Mouse (Mus musculus): ENCODE results near the gene Olfr301. TPM values are rescaled to one million over a fixed set of nuclear protein-coding genes. Genes with fewer than 3 reads are reported as not detected.

Olfr301 gene
- total RNA-seq (2014; rRNA removed; ENCODE audit: low replicate concordance) (not detected in 2 replicates), polyA plus RNA-seq (2015; fragmentation: Nextera tagmentation; extraction: Ambion mirVana) (not detected in 2 replicates)

- 75% methylated on average over 2 of the region's 2 CpGs for WGBS
- ATAC-seq (ENCODE audit: insufficient read depth, low read depth) (no peak), DNase-seq (ENCODE audit: low spot score) (no peak)
- H3K9me3 ChIP-seq (replicated peaks; ENCODE audit: control insufficient read depth, low read length), result no peaks in the 10 kb centered on the region
- H3K4me3 ChIP-seq (ENCODE audit: low read depth, low read length), result no peak within 1 kb of the TSS
- no peaks in the 10 kb centered on the region for H3K4me1 ChIP-seq (ENCODE audit: control insufficient read depth, insufficient read depth)
- H3K27me3 ChIP-seq (ENCODE audit: control insufficient read depth, insufficient read depth, low read length), result no peaks in the 10 kb centered on the region
- no peak within 1 kb of the TSS for H3K27ac ChIP-seq (ENCODE audit: low read depth)
- TF ChIP-seq CTCF (IDR thresholded peaks at IDR 0.05; ENCODE audit: low read depth) (no peak), EP300 (IDR thresholded peaks at IDR 0.05; ENCODE audit: low read depth) (no peak)
- no peaks in the 10 kb centered on the region for H3K36me3 ChIP-seq (replicated peaks; ENCODE audit: control insufficient read depth, insufficient read depth, low read length)
- H3K9ac ChIP-seq (replicated peaks; ENCODE audit: low read depth, low read length), result no peak within 1 kb of the TSS
- no peak within 1 kb of the TSS for H3K4me2 ChIP-seq (ENCODE audit: low read depth, low read length)
Measured at GRCm38 (mm10) chr7:86403546-86403945, at the start of gene Olfr301. TSS of gene Olfr301 (plus strand) at chr7:86403846.

- no peak within 1 kb of the TSS for H3K9ac ChIP-seq (replicated peaks; ENCODE audit: low read depth, low read length)
- DNase-seq (ENCODE audit: low spot score) (no peak), ATAC-seq (ENCODE audit: insufficient read depth, low read depth) (no peak)
- WGBS, result 71% methylated on average over 1 of the region's 1 CpGs
- H3K4me1 ChIP-seq (ENCODE audit: control insufficient read depth, insufficient read depth), result no peaks in the 10 kb centered on the region
- H3K4me3 ChIP-seq (ENCODE audit: low read depth, low read length), result no peak within 1 kb of the TSS
- H3K4me2 ChIP-seq (ENCODE audit: low read depth, low read length), result no peak within 1 kb of the TSS
- no peak within 1 kb of the TSS for H3K27ac ChIP-seq (ENCODE audit: low read depth)
- no peaks in the 10 kb centered on the region for H3K36me3 ChIP-seq (replicated peaks; ENCODE audit: control insufficient read depth, insufficient read depth, low read length)
- TF ChIP-seq CTCF (IDR thresholded peaks at IDR 0.05; ENCODE audit: low read depth) (no peak), EP300 (IDR thresholded peaks at IDR 0.05; ENCODE audit: low read depth) (no peak)
- H3K27me3 ChIP-seq (ENCODE audit: control insufficient read depth, insufficient read depth, low read length), result no peaks in the 10 kb centered on the region
- no peaks in the 10 kb centered on the region for H3K9me3 ChIP-seq (replicated peaks; ENCODE audit: control insufficient read depth, low read length)
Measured at GRCm38 (mm10) chr7:86366828-86367227, 36.8 kb upstream of the Olfr301 start, which contains the start of gene Olfr305. TSS of gene Olfr305 (minus strand) at chr7:86366928.

- 61% methylated on average over 3 of the region's 3 CpGs for WGBS
- no peaks in the 10 kb centered on the region for H3K27me3 ChIP-seq (ENCODE audit: control insufficient read depth, insufficient read depth, low read length)
- ATAC-seq (ENCODE audit: insufficient read depth, low read depth), result no peak
- H3K4me2 ChIP-seq (ENCODE audit: low read depth, low read length), result no peak overlapping the region
- DNase-seq (ENCODE audit: low spot score), result no peak
- no peaks in the 10 kb centered on the region for H3K36me3 ChIP-seq (replicated peaks; ENCODE audit: control insufficient read depth, insufficient read depth, low read length)
- no peak overlapping the region for H3K9ac ChIP-seq (replicated peaks; ENCODE audit: low read depth, low read length)
- no peak for TF ChIP-seq EP300 (IDR thresholded peaks at IDR 0.05; ENCODE audit: low read depth)
- no peaks in the 10 kb centered on the region for H3K4me1 ChIP-seq (ENCODE audit: control insufficient read depth, insufficient read depth)
- no peak overlapping the region for H3K27ac ChIP-seq (ENCODE audit: low read depth)
- no peak overlapping the region for H3K4me3 ChIP-seq (ENCODE audit: low read depth, low read length)
- no peaks in the 10 kb centered on the region for H3K9me3 ChIP-seq (replicated peaks; ENCODE audit: control insufficient read depth, low read length)
Measured at GRCm38 (mm10) chr7:86385769-86386168, 17.9 kb upstream of the Olfr301 start.

GRCm38 (mm10) chr7:86386558-86386957 lies 17.1 kb upstream of the Olfr301 start, which contains the start of gene Olfr304:
TSS of gene Olfr304 (minus strand) at chr7:86386658.
- Histone ChIP-seq H3K9ac (replicated peaks; ENCODE audit: low read depth, low read length) (no peak within 1 kb of the TSS), H3K9me3 (replicated peaks; ENCODE audit: control insufficient read depth, low read length) (no peaks in the 10 kb centered on the region), H3K27ac (ENCODE audit: low read depth) (no peak within 1 kb of the TSS), H3K4me3 (ENCODE audit: low read depth, low read length) (no peak within 1 kb of the TSS), H3K4me1 (ENCODE audit: control insufficient read depth, insufficient read depth) (no peaks in the 10 kb centered on the region), H3K27me3 (ENCODE audit: control insufficient read depth, insufficient read depth, low read length) (no peaks in the 10 kb centered on the region), H3K36me3 (replicated peaks; ENCODE audit: control insufficient read depth, insufficient read depth, low read length) (no peaks in the 10 kb centered on the region), H3K4me2 (ENCODE audit: low read depth, low read length) (no peak within 1 kb of the TSS)
- no peak for DNase-seq (ENCODE audit: low spot score)
- TF ChIP-seq EP300 (IDR thresholded peaks at IDR 0.05; ENCODE audit: low read depth), result no peak
- no peak for TF ChIP-seq CTCF (IDR thresholded peaks at IDR 0.05; ENCODE audit: low read depth)
- no peak for ATAC-seq (ENCODE audit: insufficient read depth, low read depth)
- 22% methylated on average over 1 of the region's 1 CpGs for WGBS

- no peak within 1 kb of the TSS for H3K9ac ChIP-seq (replicated peaks; ENCODE audit: low read depth, low read length)
- no peaks in the 10 kb centered on the region for H3K36me3 ChIP-seq (replicated peaks; ENCODE audit: control insufficient read depth, insufficient read depth, low read length)
- no peak for ATAC-seq (ENCODE audit: insufficient read depth, low read depth)
- H3K4me3 ChIP-seq (ENCODE audit: low read depth, low read length), result no peak within 1 kb of the TSS
- H3K9me3 ChIP-seq (replicated peaks; ENCODE audit: control insufficient read depth, low read length), result no peaks in the 10 kb centered on the region
- TF ChIP-seq CTCF (IDR thresholded peaks at IDR 0.05; ENCODE audit: low read depth), result no peak
- no peak for TF ChIP-seq EP300 (IDR thresholded peaks at IDR 0.05; ENCODE audit: low read depth)
- H3K4me1 ChIP-seq (ENCODE audit: control insufficient read depth, insufficient read depth), result no peaks in the 10 kb centered on the region
- H3K27ac ChIP-seq (ENCODE audit: low read depth), result no peak within 1 kb of the TSS
- no peak for DNase-seq (ENCODE audit: low spot score)
- H3K4me2 ChIP-seq (ENCODE audit: low read depth, low read length), result no peak within 1 kb of the TSS
- H3K27me3 ChIP-seq (ENCODE audit: control insufficient read depth, insufficient read depth, low read length), result no peaks in the 10 kb centered on the region
Measured at GRCm38 (mm10) chr7:86397689-86398088, 6.0 kb upstream of the Olfr301 start, which contains the start of gene Olfr303. TSS of gene Olfr303 (minus strand) at chr7:86397789.

GRCm38 (mm10) chr7:86459621-86460020 lies 56.0 kb downstream of the Olfr301 start, which contains the start of gene Olfr299:
TSS of gene Olfr299 (plus strand) at chr7:86459921.
- Histone ChIP-seq H3K9ac (replicated peaks; ENCODE audit: low read depth, low read length) (no peak within 1 kb of the TSS), H3K27ac (ENCODE audit: low read depth) (no peak within 1 kb of the TSS), H3K4me2 (ENCODE audit: low read depth, low read length) (no peak within 1 kb of the TSS), H3K4me3 (ENCODE audit: low read depth, low read length) (no peak within 1 kb of the TSS), H3K4me1 (ENCODE audit: control insufficient read depth, insufficient read depth) (no peaks in the 10 kb centered on the region), H3K9me3 (replicated peaks; ENCODE audit: control insufficient read depth, low read length) (no peaks in the 10 kb centered on the region), H3K36me3 (replicated peaks; ENCODE audit: control insufficient read depth, insufficient read depth, low read length) (no peaks in the 10 kb centered on the region), H3K27me3 (ENCODE audit: control insufficient read depth, insufficient read depth, low read length) (no peaks in the 10 kb centered on the region)
- no peak for ATAC-seq (ENCODE audit: insufficient read depth, low read depth)
- WGBS, result 70% methylated on average over 1 of the region's 1 CpGs
- no peak for DNase-seq (ENCODE audit: low spot score)
- no peak for TF ChIP-seq EP300 (IDR thresholded peaks at IDR 0.05; ENCODE audit: low read depth)
- TF ChIP-seq CTCF (IDR thresholded peaks at IDR 0.05; ENCODE audit: low read depth), result no peak

Other genes with a start within 250 kb of the Olfr301 start
- gene Vmn2r75, start 232.1 kb upstream of the Olfr301 start, total RNA-seq (2014; rRNA removed; ENCODE audit: low replicate concordance), result not detected in 2 replicates
- gene Vmn2r75, start 232.1 kb upstream of the Olfr301 start, polyA plus RNA-seq (2015; fragmentation: Nextera tagmentation; extraction: Ambion mirVana), result not detected in 2 replicates
- not detected in 2 replicates for gene Vmn2r76, start 157.5 kb upstream of the Olfr301 start, total RNA-seq (2014; rRNA removed; ENCODE audit: low replicate concordance)
- not detected in 2 replicates for gene Vmn2r76, start 157.5 kb upstream of the Olfr301 start, polyA plus RNA-seq (2015; fragmentation: Nextera tagmentation; extraction: Ambion mirVana)
- not detected in 2 replicates for gene Olfr310, start 126.7 kb upstream of the Olfr301 start, total RNA-seq (2014; rRNA removed; ENCODE audit: low replicate concordance)
- gene Olfr310, start 126.7 kb upstream of the Olfr301 start, polyA plus RNA-seq (2015; fragmentation: Nextera tagmentation; extraction: Ambion mirVana), result not detected in 2 replicates
- not detected in 2 replicates for gene Olfr309, start 90.1 kb upstream of the Olfr301 start, total RNA-seq (2014; rRNA removed; ENCODE audit: low replicate concordance)
- not detected in 2 replicates for gene Olfr309, start 90.1 kb upstream of the Olfr301 start, polyA plus RNA-seq (2015; fragmentation: Nextera tagmentation; extraction: Ambion mirVana)
- not detected in 2 replicates for gene Olfr308, start 78.2 kb upstream of the Olfr301 start, total RNA-seq (2014; rRNA removed; ENCODE audit: low replicate concordance)
- not detected in 2 replicates for gene Olfr308, start 78.2 kb upstream of the Olfr301 start, polyA plus RNA-seq (2015; fragmentation: Nextera tagmentation; extraction: Ambion mirVana)
- gene Olfr307, start 66.3 kb upstream of the Olfr301 start, total RNA-seq (2014; rRNA removed; ENCODE audit: low replicate concordance), result not detected in 2 replicates
- gene Olfr307, start 66.3 kb upstream of the Olfr301 start, polyA plus RNA-seq (2015; fragmentation: Nextera tagmentation; extraction: Ambion mirVana), result not detected in 2 replicates
- not detected in 2 replicates for gene Olfr305, start 36.9 kb upstream of the Olfr301 start, total RNA-seq (2014; rRNA removed; ENCODE audit: low replicate concordance)
- not detected in 2 replicates for gene Olfr305, start 36.9 kb upstream of the Olfr301 start, polyA plus RNA-seq (2015; fragmentation: Nextera tagmentation; extraction: Ambion mirVana)
- not detected in 2 replicates for gene Olfr304, start 17.2 kb upstream of the Olfr301 start, total RNA-seq (2014; rRNA removed; ENCODE audit: low replicate concordance)
- not detected in 2 replicates for gene Olfr304, start 17.2 kb upstream of the Olfr301 start, polyA plus RNA-seq (2015; fragmentation: Nextera tagmentation; extraction: Ambion mirVana)
- not detected in 2 replicates for gene Olfr303, start 6.1 kb upstream of the Olfr301 start, total RNA-seq (2014; rRNA removed; ENCODE audit: low replicate concordance)
- not detected in 2 replicates for gene Olfr303, start 6.1 kb upstream of the Olfr301 start, polyA plus RNA-seq (2015; fragmentation: Nextera tagmentation; extraction: Ambion mirVana)
- gene Olfr299, start 56.1 kb downstream of the Olfr301 start, total RNA-seq (2014; rRNA removed; ENCODE audit: low replicate concordance), result not detected in 2 replicates
- not detected in 2 replicates for gene Olfr299, start 56.1 kb downstream of the Olfr301 start, polyA plus RNA-seq (2015; fragmentation: Nextera tagmentation; extraction: Ambion mirVana)
- not detected in 2 replicates for gene Olfr298, start 88.6 kb downstream of the Olfr301 start, total RNA-seq (2014; rRNA removed; ENCODE audit: low replicate concordance)
- not detected in 2 replicates for gene Olfr298, start 88.6 kb downstream of the Olfr301 start, polyA plus RNA-seq (2015; fragmentation: Nextera tagmentation; extraction: Ambion mirVana)
- not detected in 2 replicates for gene Olfr297, start 116.1 kb downstream of the Olfr301 start, total RNA-seq (2014; rRNA removed; ENCODE audit: low replicate concordance)
- not detected in 2 replicates for gene Olfr297, start 116.1 kb downstream of the Olfr301 start, polyA plus RNA-seq (2015; fragmentation: Nextera tagmentation; extraction: Ambion mirVana)
- gene Olfr295, start 180.0 kb downstream of the Olfr301 start, total RNA-seq (2014; rRNA removed; ENCODE audit: low replicate concordance), result not detected in 2 replicates
- not detected in 2 replicates for gene Olfr295, start 180.0 kb downstream of the Olfr301 start, polyA plus RNA-seq (2015; fragmentation: Nextera tagmentation; extraction: Ambion mirVana)
- gene Olfr294, start 212.8 kb downstream of the Olfr301 start, total RNA-seq (2014; rRNA removed; ENCODE audit: low replicate concordance), result not detected in 2 replicates
- not detected in 2 replicates for gene Olfr294, start 212.8 kb downstream of the Olfr301 start, polyA plus RNA-seq (2015; fragmentation: Nextera tagmentation; extraction: Ambion mirVana)
- not detected in 2 replicates for gene Olfr293, start 245.2 kb downstream of the Olfr301 start, total RNA-seq (2014; rRNA removed; ENCODE audit: low replicate concordance)
- not detected in 2 replicates for gene Olfr293, start 245.2 kb downstream of the Olfr301 start, polyA plus RNA-seq (2015; fragmentation: Nextera tagmentation; extraction: Ambion mirVana)

All from heart, postnatal 0 days (tissue).